ENCODE assay signal across 13 mouse cellular contexts in the genomic region with DNA sequence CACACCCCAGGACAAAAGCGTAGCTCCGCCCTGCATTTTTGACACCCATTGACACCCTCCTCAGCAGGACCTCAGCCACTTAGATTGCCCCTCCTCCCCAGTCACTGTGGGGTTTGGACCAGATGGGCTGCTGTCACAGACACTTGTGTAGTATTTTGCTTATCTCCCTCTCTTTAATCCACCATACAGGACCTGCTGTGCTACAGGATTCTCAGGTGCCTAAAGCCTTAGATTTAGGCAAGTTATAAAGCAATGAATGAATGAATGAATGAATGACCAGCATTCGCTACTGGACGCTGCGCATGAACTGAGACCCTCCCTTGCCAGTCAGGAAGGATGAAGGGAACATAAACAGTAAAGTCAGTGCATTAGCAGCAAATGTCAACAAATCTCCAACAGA. TPM values are rescaled to one million over a fixed set of nuclear protein-coding genes. Genes with fewer than 3 reads are reported as not detected.
DNase-seq lines count a peak whose midpoint lies in the region; ATAC-seq lines count a peak whose summit lies in the region.
"Had no signal": no experiment of that assay in that cellular context is flagged by ENCODE, and none has a peak within 500 bp of the region (broad histone marks: within the 10 kb centered on the region; RNA-seq: fewer than 3 reads in every experiment).

No protein-coding gene starts in this region.

- 7% methylated on average over 5 of the region's 5 CpGs for WGBS in heart, embryonic 11.5 days (ENCODE audit: insufficient replicate concordance)
- 8% methylated on average over 5 of the region's 5 CpGs for WGBS in lung, embryonic 15.5 days
- 3% methylated on average over 5 of the region's 5 CpGs for WGBS in embryonic facial prominence, embryonic 12.5 days
- WGBS in neural tube, embryonic 11.5 days: 4% methylated on average over 5 of the region's 5 CpGs

- ATAC-seq in heart, embryonic 11.5 days (replicated peaks; ENCODE audit: insufficient number of reproducible peaks, low FRiP score, low TSS enrichment): 0 out of 2 replicates have a peak, but pooled peaks have one; percentile 41
- 0 out of 2 replicates have a peak, but pooled peaks have one; percentile 16 for ATAC-seq in lung, embryonic 15.5 days (ENCODE audit: borderline replicate concordance, extremely low read depth, low FRiP score, low TSS enrichment)
- ATAC-seq in embryonic facial prominence, embryonic 12.5 days (ENCODE audit: insufficient number of reproducible peaks, insufficient read depth, low FRiP score, low TSS enrichment): no peak
- no peak for ATAC-seq in neural tube, embryonic 11.5 days (ENCODE audit: insufficient read depth, low FRiP score, low TSS enrichment)
- no peak for ATAC-seq in inflammation-experienced regulatory T-cells, adult 6 months

- H3K9me3 ChIP-seq in heart, embryonic 11.5 days (replicated peaks; ENCODE audit: control insufficient read depth, low read length): no peaks in the 10 kb centered on the region
- H3K9me3 ChIP-seq in lung, embryonic 15.5 days: no peaks in the 10 kb centered on the region
- H3K9me3 ChIP-seq in embryonic facial prominence, embryonic 12.5 days: no peaks in the 10 kb centered on the region
- no peaks in the 10 kb centered on the region for H3K9me3 ChIP-seq in neural tube, embryonic 11.5 days (ENCODE audit: control insufficient read depth, low read length)
- H3K9me3 ChIP-seq: liver, embryonic 13.5 days had no signal

- H3K9ac ChIP-seq in heart, embryonic 11.5 days (ENCODE audit: low read depth, low read length): no peak overlapping the region
- H3K9ac ChIP-seq in lung, embryonic 15.5 days: no peak overlapping the region
- H3K9ac ChIP-seq in embryonic facial prominence, embryonic 12.5 days: no peak overlapping the region
- no peak overlapping the region for H3K9ac ChIP-seq in neural tube, embryonic 11.5 days (ENCODE audit: low read length)
- H3K9ac ChIP-seq: liver, embryonic 13.5 days had no signal

- H3K4me1 ChIP-seq in heart, embryonic 11.5 days (ENCODE audit: control insufficient read depth, insufficient read depth, low read length): peaks cover 33% of the 10 kb centered on the region
- peaks cover 57% of the 10 kb centered on the region for H3K4me1 ChIP-seq in lung, embryonic 15.5 days
- H3K4me1 ChIP-seq in embryonic facial prominence, embryonic 12.5 days: peaks cover 34% of the 10 kb centered on the region
- H3K4me1 ChIP-seq in neural tube, embryonic 11.5 days (ENCODE audit: control insufficient read depth, insufficient read depth, low read length): peaks cover 18% of the 10 kb centered on the region

- H3K4me2 ChIP-seq in heart, embryonic 11.5 days: peak overlapping the region; percentile 78; the same call in 1 of the 2 replicates
- peak overlapping the region; percentile 77 for H3K4me2 ChIP-seq in lung, embryonic 15.5 days
- H3K4me2 ChIP-seq in embryonic facial prominence, embryonic 12.5 days (replicated peaks): no peak overlapping the region
- H3K4me2 ChIP-seq in neural tube, embryonic 11.5 days (ENCODE audit: low read depth): no peak overlapping the region

- no peak overlapping the region for H3K27ac ChIP-seq in heart, embryonic 11.5 days (ENCODE audit: low read depth, low read length)
- H3K27ac ChIP-seq in lung, embryonic 15.5 days: no peak overlapping the region
- H3K27ac ChIP-seq in embryonic facial prominence, embryonic 12.5 days: no peak overlapping the region
- no peak overlapping the region for H3K27ac ChIP-seq in neural tube, embryonic 11.5 days (ENCODE audit: low read depth, low read length)
- H3K27ac ChIP-seq: kidney, postnatal 0 days; liver, embryonic 13.5 days had no signal

- H3K36me3 ChIP-seq in heart, embryonic 11.5 days (ENCODE audit: control insufficient read depth, insufficient read depth, low read length): no peaks in the 10 kb centered on the region
- no peaks in the 10 kb centered on the region for H3K36me3 ChIP-seq in lung, embryonic 15.5 days
- no peaks in the 10 kb centered on the region for H3K36me3 ChIP-seq in embryonic facial prominence, embryonic 12.5 days
- H3K36me3 ChIP-seq in neural tube, embryonic 11.5 days (ENCODE audit: control insufficient read depth, insufficient read depth, low read length): no peaks in the 10 kb centered on the region
- H3K36me3 ChIP-seq: G1E; liver, embryonic 13.5 days had no signal

- DNase-seq in heart, postnatal 4 days: no peak
- DNase-seq in lung, postnatal 4 days: no peak
- peak; percentile 23 for DNase-seq in neural tube, embryonic 11.5 days (ENCODE audit: low spot score)
- no peak for DNase-seq in kidney, adult 8-10 months
- DNase-seq: cerebellum, adult 11 months; liver, embryonic 13.5 days had no signal

- peaks cover 90% of the 10 kb centered on the region for H3K27me3 ChIP-seq in heart, embryonic 11.5 days (ENCODE audit: control insufficient read depth, insufficient read depth, low read length)
- peaks cover 93% of the 10 kb centered on the region for H3K27me3 ChIP-seq in lung, embryonic 15.5 days
- peaks cover 88% of the 10 kb centered on the region for H3K27me3 ChIP-seq in embryonic facial prominence, embryonic 12.5 days
- peaks cover 91% of the 10 kb centered on the region for H3K27me3 ChIP-seq in neural tube, embryonic 11.5 days (ENCODE audit: control insufficient read depth, insufficient read depth, low read length)

- peak overlapping the region; percentile 44; the same call in 1 of the 2 replicates for H3K4me3 ChIP-seq in heart, embryonic 11.5 days (ENCODE audit: low read depth, low read length)
- no peak overlapping the region for H3K4me3 ChIP-seq in lung, embryonic 15.5 days
- peak overlapping the region; percentile 35; the same call in 1 of the 2 replicates for H3K4me3 ChIP-seq in embryonic facial prominence, embryonic 12.5 days
- H3K4me3 ChIP-seq in neural tube, embryonic 11.5 days (ENCODE audit: low read depth, low read length): no peak overlapping the region

RNA-seq across cellular contexts. Expression of gene Gfi1, which starts 5.3 kb away (rescaled TPM):
- not detected in 2 replicates for polyA plus RNA-seq in heart, embryonic 11.5 days (2014; fragmentation: Nextera tagmentation; extraction: Ambion mirVana)
- under 1 TPM in 1 of 2 experiments, not detected in 1; 0.14 TPM for total RNA-seq in heart, postnatal 4 days (2021)
- polyA plus RNA-seq in lung, embryonic 15.5 days (2015; fragmentation: Nextera tagmentation; extraction: Ambion mirVana): 0.23 and 0.86 TPM in 2 replicates
- polyA plus RNA-seq in embryonic facial prominence, embryonic 12.5 days (2016; fragmentation: Nextera tagmentation; extraction: Ambion mirVana): 0.08 TPM in 1 of 2 replicates, not detected in the other
- not detected in 2 replicates for polyA plus RNA-seq in neural tube, embryonic 11.5 days (2014; fragmentation: Nextera tagmentation; extraction: Ambion mirVana)
- 1 to 10 TPM; 2.0 to 7.4 (median 5.5) TPM for polyA plus RNA-seq in inflammation-experienced regulatory T-cells, adult 6 months (2017; shearing (Covaris generic))
- total RNA-seq: layer of hippocampus, postnatal 14 days had no signal
- polyA plus RNA-seq: kidney, postnatal 0 days had no signal

Comparison
In these comparisons a context has a peak if more than half of its experiments do, and no peak if none do; other contexts are left out.
1. ATAC-seq: peak in heart, embryonic 11.5 days (single experiment) and lung, embryonic 15.5 days (single experiment); none in embryonic facial prominence, embryonic 12.5 days (single experiment), neural tube, embryonic 11.5 days (single experiment) and inflammation-experienced regulatory T-cells, adult 6 months (single experiment).
2. H3K4me2 ChIP-seq: peak in heart, embryonic 11.5 days (single experiment) and lung, embryonic 15.5 days (single experiment); none in embryonic facial prominence, embryonic 12.5 days (single experiment) and neural tube, embryonic 11.5 days (single experiment).
3. H3K4me3 ChIP-seq: peak in heart, embryonic 11.5 days (single experiment) and embryonic facial prominence, embryonic 12.5 days (single experiment); none in lung, embryonic 15.5 days (single experiment) and neural tube, embryonic 11.5 days (single experiment).